Mouse (Mus musculus): ENCODE results near the gene Wdr93. TPM values are rescaled to one million over a fixed set of nuclear protein-coding genes. Genes with fewer than 3 reads are reported as not detected.

The Wdr93 gene
- polyA plus RNA-seq, 1 experiment from 2014 or later = 0.14 TPM

- DNase-seq = no peak
- Histone ChIP-seq H3K36me3 (ENCODE audit: control insufficient read depth, insufficient read depth, low read length) (no peaks in the 10 kb centered on the region), H3K9ac (replicated peaks; ENCODE audit: low read length) (no peak overlapping the region), H3K4me2 (ENCODE audit: low read length) (no peak overlapping the region), H3K9me3 (ENCODE audit: control insufficient read depth, low read length) (no peaks in the 10 kb centered on the region), H3K4me3 (replicated peaks; ENCODE audit: low read depth, low read length) (no peak overlapping the region), H3K27ac (replicated peaks; ENCODE audit: low read depth, low read length) (no peak overlapping the region), H3K27me3 (ENCODE audit: control insufficient read depth, insufficient read depth, low read length) (no peaks in the 10 kb centered on the region), H3K4me1 (ENCODE audit: control insufficient read depth, insufficient read depth, low read length) (no peaks in the 10 kb centered on the region)
- no peak for ATAC-seq (ENCODE audit: low FRiP score, low TSS enrichment)
- 75% methylated on average over 11 of the region's 11 CpGs for WGBS
Measured at GRCm38 (mm10) chr7:79801391-79801790, 58.4 kb downstream of the Wdr93 start.

GRCm38 (mm10) chr7:79802037-79802436 is 59.1 kb downstream of the Wdr93 start:
- no peaks in the 10 kb centered on the region for H3K9me3 ChIP-seq (ENCODE audit: control insufficient read depth, low read length)
- no peaks in the 10 kb centered on the region for H3K27me3 ChIP-seq (ENCODE audit: control insufficient read depth, insufficient read depth, low read length)
- no peak overlapping the region for H3K27ac ChIP-seq (replicated peaks; ENCODE audit: low read depth, low read length)
- 76% methylated on average over 5 of the region's 5 CpGs for WGBS
- H3K4me2 ChIP-seq (ENCODE audit: low read length) = no peak overlapping the region
- no peak overlapping the region for H3K4me3 ChIP-seq (replicated peaks; ENCODE audit: low read depth, low read length)
- no peak for ATAC-seq (ENCODE audit: low FRiP score, low TSS enrichment)
- DNase-seq = no peak
- no peaks in the 10 kb centered on the region for H3K4me1 ChIP-seq (ENCODE audit: control insufficient read depth, insufficient read depth, low read length)
- no peak overlapping the region for H3K9ac ChIP-seq (replicated peaks; ENCODE audit: low read length)
- no peaks in the 10 kb centered on the region for H3K36me3 ChIP-seq (ENCODE audit: control insufficient read depth, insufficient read depth, low read length)

- DNase-seq (no peak), ATAC-seq (ENCODE audit: low FRiP score, low TSS enrichment) (no peak)
- Histone ChIP-seq H3K36me3 (ENCODE audit: control insufficient read depth, insufficient read depth, low read length) (no peaks in the 10 kb centered on the region), H3K27ac (replicated peaks; ENCODE audit: low read depth, low read length) (no peak overlapping the region), H3K9ac (replicated peaks; ENCODE audit: low read length) (no peak overlapping the region), H3K9me3 (ENCODE audit: control insufficient read depth, low read length) (no peaks in the 10 kb centered on the region), H3K4me2 (ENCODE audit: low read length) (no peak overlapping the region), H3K4me3 (replicated peaks; ENCODE audit: low read depth, low read length) (no peak overlapping the region), H3K27me3 (ENCODE audit: control insufficient read depth, insufficient read depth, low read length) (no peaks in the 10 kb centered on the region), H3K4me1 (ENCODE audit: control insufficient read depth, insufficient read depth, low read length) (no peaks in the 10 kb centered on the region)
- 64% methylated on average over 2 of the region's 2 CpGs for WGBS
Measured at GRCm38 (mm10) chr7:79803887-79804286, 60.9 kb downstream of the Wdr93 start.

GRCm38 (mm10) chr7:79808561-79808960 is 65.6 kb downstream of the Wdr93 start:
- Histone ChIP-seq H3K4me3 (replicated peaks; ENCODE audit: low read depth, low read length) (no peak overlapping the region), H3K9ac (replicated peaks; ENCODE audit: low read length) (no peak overlapping the region), H3K27me3 (ENCODE audit: control insufficient read depth, insufficient read depth, low read length) (peaks cover 10% of the 10 kb centered on the region; the same call in 1 of the 2 replicates), H3K36me3 (ENCODE audit: control insufficient read depth, insufficient read depth, low read length) (no peaks in the 10 kb centered on the region), H3K4me1 (ENCODE audit: control insufficient read depth, insufficient read depth, low read length) (0 out of 2 replicates have a peak, but pooled peaks cover 5% of the 10 kb centered on the region), H3K27ac (replicated peaks; ENCODE audit: low read depth, low read length) (no peak overlapping the region), H3K4me2 (ENCODE audit: low read length) (no peak overlapping the region), H3K9me3 (ENCODE audit: control insufficient read depth, low read length) (no peaks in the 10 kb centered on the region)
- DNase-seq = no peak
- 89% methylated on average over 7 of the region's 7 CpGs for WGBS
- no peak for ATAC-seq (ENCODE audit: low FRiP score, low TSS enrichment)

GRCm38 (mm10) chr7:79810611-79811506 is 67.9 kb downstream of the Wdr93 start, which contains the start of gene Mesp2:
TSS of gene Mesp2 (plus strand) at chr7:79810727.
- no peaks in the 10 kb centered on the region for H3K36me3 ChIP-seq (ENCODE audit: control insufficient read depth, insufficient read depth, low read length)
- H3K4me2 ChIP-seq (ENCODE audit: low read length) = peak within 1 kb of the TSS; percentile 63
- H3K27me3 ChIP-seq (ENCODE audit: control insufficient read depth, insufficient read depth, low read length) = peaks cover 10% of the 10 kb centered on the region; the same call in 1 of the 2 replicates
- no peaks in the 10 kb centered on the region for H3K9me3 ChIP-seq (ENCODE audit: control insufficient read depth, low read length)
- DNase-seq (peak; percentile 94), ATAC-seq (ENCODE audit: low FRiP score, low TSS enrichment) (peak; percentile 64; the same call in 1 of the 2 replicates)
- 0 out of 2 replicates have a peak, but pooled peaks cover 5% of the 10 kb centered on the region for H3K4me1 ChIP-seq (ENCODE audit: control insufficient read depth, insufficient read depth, low read length)
- 0 out of 2 replicates have a peak within 1 kb of the TSS, but pooled peaks have one; percentile 8 for H3K27ac ChIP-seq (replicated peaks; ENCODE audit: low read depth, low read length)
- H3K4me3 ChIP-seq (replicated peaks; ENCODE audit: low read depth, low read length) = peak within 1 kb of the TSS; percentile 32
- 20% methylated on average over 71 of the region's 71 CpGs for WGBS
- peak within 1 kb of the TSS; percentile 54 for H3K9ac ChIP-seq (replicated peaks; ENCODE audit: low read length)

- Histone ChIP-seq H3K36me3 (ENCODE audit: control insufficient read depth, insufficient read depth, low read length) (no peaks in the 10 kb centered on the region), H3K9ac (replicated peaks; ENCODE audit: low read length) (no peak overlapping the region), H3K27ac (replicated peaks; ENCODE audit: low read depth, low read length) (no peak overlapping the region), H3K4me1 (ENCODE audit: control insufficient read depth, insufficient read depth, low read length) (0 out of 2 replicates have a peak, but pooled peaks cover 5% of the 10 kb centered on the region), H3K4me2 (ENCODE audit: low read length) (no peak overlapping the region), H3K4me3 (replicated peaks; ENCODE audit: low read depth, low read length) (no peak overlapping the region), H3K9me3 (ENCODE audit: control insufficient read depth, low read length) (no peaks in the 10 kb centered on the region), H3K27me3 (ENCODE audit: control insufficient read depth, insufficient read depth, low read length) (peaks cover 10% of the 10 kb centered on the region; the same call in 1 of the 2 replicates)
- WGBS = 91% methylated on average over 1 of the region's 1 CpGs
- DNase-seq = no peak
- ATAC-seq (ENCODE audit: low FRiP score, low TSS enrichment) = no peak
Measured at GRCm38 (mm10) chr7:79813409-79813808, 70.4 kb downstream of the Wdr93 start.

GRCm38 (mm10) chr7:79818321-79818720 is 75.4 kb downstream of the Wdr93 start:
- Histone ChIP-seq H3K4me1 (ENCODE audit: control insufficient read depth, insufficient read depth, low read length) (no peaks in the 10 kb centered on the region), H3K9me3 (ENCODE audit: control insufficient read depth, low read length) (no peaks in the 10 kb centered on the region), H3K36me3 (ENCODE audit: control insufficient read depth, insufficient read depth, low read length) (no peaks in the 10 kb centered on the region), H3K9ac (replicated peaks; ENCODE audit: low read length) (no peak overlapping the region), H3K4me2 (ENCODE audit: low read length) (no peak overlapping the region), H3K4me3 (replicated peaks; ENCODE audit: low read depth, low read length) (no peak overlapping the region), H3K27ac (replicated peaks; ENCODE audit: low read depth, low read length) (no peak overlapping the region), H3K27me3 (ENCODE audit: control insufficient read depth, insufficient read depth, low read length) (no peaks in the 10 kb centered on the region)
- DNase-seq = no peak
- no peak for ATAC-seq (ENCODE audit: low FRiP score, low TSS enrichment)
- WGBS = 4% methylated on average over 6 of the region's 6 CpGs

- 58% methylated on average over 4 of the region's 4 CpGs for whole genome bisulfite sequencing
- DNase-seq (no peak), ATAC-seq (ENCODE audit: low FRiP score, low TSS enrichment) (no peak)
- no peak overlapping the region for H3K4me3 ChIP-seq (replicated peaks; ENCODE audit: low read depth, low read length)
- no peak overlapping the region for H3K4me2 ChIP-seq (ENCODE audit: low read length)
- H3K27me3 ChIP-seq (ENCODE audit: control insufficient read depth, insufficient read depth, low read length) = no peaks in the 10 kb centered on the region
- no peaks in the 10 kb centered on the region for H3K9me3 ChIP-seq (ENCODE audit: control insufficient read depth, low read length)
- no peak overlapping the region for H3K9ac ChIP-seq (replicated peaks; ENCODE audit: low read length)
- H3K36me3 ChIP-seq (ENCODE audit: control insufficient read depth, insufficient read depth, low read length) = no peaks in the 10 kb centered on the region
- H3K4me1 ChIP-seq (ENCODE audit: control insufficient read depth, insufficient read depth, low read length) = no peaks in the 10 kb centered on the region
- H3K27ac ChIP-seq (replicated peaks; ENCODE audit: low read depth, low read length) = no peak overlapping the region
Measured at GRCm38 (mm10) chr7:79819515-79819914, 76.6 kb downstream of the Wdr93 start.

GRCm38 (mm10) chr7:79819996-79820395 is 77.0 kb downstream of the Wdr93 start:
- no peak overlapping the region for H3K4me2 ChIP-seq (ENCODE audit: low read length)
- DNase-seq (no peak), ATAC-seq (ENCODE audit: low FRiP score, low TSS enrichment) (no peak)
- no peaks in the 10 kb centered on the region for H3K36me3 ChIP-seq (ENCODE audit: control insufficient read depth, insufficient read depth, low read length)
- H3K4me1 ChIP-seq (ENCODE audit: control insufficient read depth, insufficient read depth, low read length) = no peaks in the 10 kb centered on the region
- H3K4me3 ChIP-seq (replicated peaks; ENCODE audit: low read depth, low read length) = no peak overlapping the region
- no peaks in the 10 kb centered on the region for H3K9me3 ChIP-seq (ENCODE audit: control insufficient read depth, low read length)
- H3K27me3 ChIP-seq (ENCODE audit: control insufficient read depth, insufficient read depth, low read length) = no peaks in the 10 kb centered on the region
- no peak overlapping the region for H3K9ac ChIP-seq (replicated peaks; ENCODE audit: low read length)
- 50% methylated on average over 11 of the region's 11 CpGs for whole genome bisulfite sequencing
- H3K27ac ChIP-seq (replicated peaks; ENCODE audit: low read depth, low read length) = no peak overlapping the region
